Mouse (Mus musculus): ENCODE measurements at regions not wholly inside any gene's neighbourhood (a gene's known extent, or its start where the extent isn't known, plus 50 kb on each side); places are given as distances from the start of the nearest gene placed in this dataset.

- ATAC-seq (replicated peaks; ENCODE audit: poor library complexity): 0 out of 2 replicates have a peak, but pooled peaks have one; percentile 37
Observed at GRCm38 (mm10) chr2:137977767-137978166, 278.6 kb upstream of the Btbd3 start.

- ATAC-seq (replicated peaks; ENCODE audit: poor library complexity): no peak
Observed at GRCm38 (mm10) chr2:137974651-137975050, 281.7 kb upstream of the Btbd3 start.

- ATAC-seq (replicated peaks; ENCODE audit: poor library complexity): no peak
Observed at GRCm38 (mm10) chr2:137969156-137969555, 287.2 kb upstream of the Btbd3 start.

DNA sequence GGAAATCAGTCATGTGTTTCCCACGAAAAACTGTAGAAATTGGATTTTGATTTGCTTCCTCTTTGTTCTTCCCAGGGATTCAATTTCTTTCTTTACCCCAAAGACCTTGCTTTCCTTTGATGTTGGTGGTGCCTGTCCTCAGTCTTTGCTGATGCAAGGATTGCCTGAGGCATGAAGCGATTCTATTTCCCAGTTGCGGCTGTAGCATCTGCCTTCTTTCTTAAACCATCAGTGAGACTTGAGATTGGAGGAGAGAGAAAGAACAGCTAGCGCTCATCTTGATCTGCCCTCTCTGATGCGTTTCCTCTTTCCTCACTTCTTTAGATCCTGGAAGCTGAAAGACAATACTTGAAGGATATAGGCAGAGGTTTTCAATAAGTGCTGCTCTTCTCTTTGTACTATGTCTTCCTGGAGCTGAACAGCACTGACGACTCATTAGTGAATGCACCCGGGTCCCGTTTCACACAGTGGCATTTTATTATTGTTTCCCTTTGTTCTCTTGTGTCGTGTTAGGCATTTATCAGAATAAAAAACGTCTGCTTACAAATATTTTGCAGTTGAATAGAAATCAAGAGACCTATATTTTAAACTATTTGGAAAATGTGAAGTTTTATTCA, 289.8 kb upstream of the Btbd3 start:
- no peak for ATAC-seq (replicated peaks; ENCODE audit: poor library complexity)

- no peak for ATAC-seq (replicated peaks; ENCODE audit: poor library complexity)
Observed at GRCm38 (mm10) chr2:137954830-137955229, 301.5 kb upstream of the Btbd3 start.

- ATAC-seq (replicated peaks; ENCODE audit: poor library complexity): no peak
Observed at GRCm38 (mm10) chr2:137953144-137953543, 303.2 kb upstream of the Btbd3 start.

DNA sequence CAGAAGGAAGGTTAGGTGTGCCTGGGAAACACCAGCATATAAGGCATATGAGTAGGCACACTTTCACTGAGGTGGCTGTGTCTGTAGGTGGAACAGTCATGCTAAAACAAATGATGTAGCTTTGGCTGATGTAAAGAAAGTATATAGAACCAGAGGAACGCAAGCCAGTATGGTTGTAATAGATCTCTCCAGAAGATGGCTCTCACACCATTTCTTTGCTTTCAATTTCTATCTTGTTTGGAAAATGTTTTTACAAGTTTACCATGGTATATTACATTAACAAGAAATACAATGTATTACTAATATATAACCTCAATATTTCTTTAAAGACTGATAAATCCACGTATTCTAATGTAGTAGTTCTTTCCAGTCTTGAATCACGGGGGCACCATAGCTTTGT, 304.4 kb upstream of the Btbd3 start:
- no peak for ATAC-seq (replicated peaks; ENCODE audit: poor library complexity)

- peak; percentile 58 for ATAC-seq (replicated peaks; ENCODE audit: poor library complexity)
Observed at GRCm38 (mm10) chr2:137950931-137951330, 305.4 kb upstream of the Btbd3 start.

- ATAC-seq (replicated peaks; ENCODE audit: poor library complexity): peak; percentile 95
Observed at GRCm38 (mm10) chr2:137942753-137943152, 313.6 kb upstream of the Btbd3 start.

- ATAC-seq (replicated peaks; ENCODE audit: poor library complexity): no peak
Observed at GRCm38 (mm10) chr2:137939591-137939990, 316.8 kb upstream of the Btbd3 start.

DNA sequence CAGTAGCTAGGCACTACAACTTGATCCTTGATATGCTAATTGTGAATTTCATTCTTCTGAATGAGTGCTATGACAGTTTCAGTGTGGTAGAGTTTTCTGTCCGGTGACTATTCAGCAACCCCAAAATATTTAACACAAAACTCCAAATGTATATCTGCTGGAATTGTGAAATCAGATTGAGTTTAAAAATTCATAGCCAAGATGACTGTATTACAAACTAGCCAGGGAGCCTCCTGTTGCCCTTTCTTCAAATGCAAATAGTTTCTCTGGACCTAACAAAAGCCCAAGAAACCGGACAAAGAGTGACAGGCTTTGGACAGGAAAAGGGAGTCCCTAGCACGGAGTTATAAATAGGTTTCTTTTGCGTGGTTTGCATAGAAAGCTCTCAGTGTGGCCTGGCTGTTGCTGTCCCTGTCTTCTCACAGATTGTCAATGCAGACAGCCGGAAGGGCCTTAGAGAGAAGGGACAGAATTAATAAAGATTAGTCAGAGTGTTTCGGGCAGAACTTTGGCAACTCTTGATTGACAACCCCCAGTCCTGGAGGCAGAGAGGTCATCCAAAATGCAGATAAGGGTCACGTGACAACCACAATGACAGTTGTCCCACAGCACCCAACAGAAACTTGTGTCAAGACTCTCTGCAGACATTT, 317.4 kb upstream of the Btbd3 start:
- ATAC-seq (replicated peaks; ENCODE audit: poor library complexity): no peak

DNA sequence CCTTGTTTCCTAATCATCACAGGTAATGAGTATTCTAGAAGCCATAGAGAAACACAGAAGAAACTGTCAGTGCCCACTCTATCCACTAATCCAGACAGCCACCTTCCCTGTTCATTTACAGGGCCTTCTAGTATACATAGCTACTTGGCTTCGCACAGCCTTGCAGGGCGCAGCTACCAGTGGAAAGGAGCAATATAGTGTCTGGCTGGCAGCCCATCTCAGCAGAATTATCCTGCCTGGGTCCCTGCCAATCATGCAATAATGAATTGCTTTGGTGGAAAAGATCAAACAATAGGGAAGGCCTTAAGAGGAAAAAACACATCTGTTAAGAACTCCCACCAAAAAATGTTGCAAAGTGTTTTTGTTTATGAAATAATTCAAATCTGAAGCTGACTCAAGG, 319.8 kb upstream of the Btbd3 start:
- no peak for ATAC-seq (replicated peaks; ENCODE audit: poor library complexity)

GRCm38 (mm10) chr2:137932931-137933330, 323.4 kb upstream of the Btbd3 start:
- ATAC-seq (replicated peaks; ENCODE audit: poor library complexity): no peak

DNA sequence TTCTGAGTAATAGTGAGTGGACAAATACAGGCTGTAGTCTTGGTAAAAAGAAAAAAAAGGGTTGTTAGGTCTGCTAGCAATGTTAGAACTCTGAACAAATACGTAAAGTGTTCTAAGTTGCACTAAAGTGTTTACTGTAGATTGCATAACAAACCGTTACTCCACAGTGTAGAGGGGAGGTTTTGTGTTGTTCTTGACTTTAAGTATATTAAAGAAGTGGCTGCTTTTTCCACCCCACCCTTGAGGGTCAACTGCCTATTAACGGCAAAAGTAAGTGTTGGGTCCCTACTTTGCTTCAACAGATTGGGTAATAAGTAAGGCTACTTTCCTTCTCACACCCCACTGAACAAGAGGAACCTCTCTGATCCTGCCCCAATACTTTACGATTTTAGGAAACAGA, 323.9 kb upstream of the Btbd3 start:
- ATAC-seq (replicated peaks; ENCODE audit: poor library complexity): no peak

- ATAC-seq (replicated peaks; ENCODE audit: poor library complexity): no peak
Observed at GRCm38 (mm10) chr2:137925488-137925887, 330.9 kb upstream of the Btbd3 start.

DNA sequence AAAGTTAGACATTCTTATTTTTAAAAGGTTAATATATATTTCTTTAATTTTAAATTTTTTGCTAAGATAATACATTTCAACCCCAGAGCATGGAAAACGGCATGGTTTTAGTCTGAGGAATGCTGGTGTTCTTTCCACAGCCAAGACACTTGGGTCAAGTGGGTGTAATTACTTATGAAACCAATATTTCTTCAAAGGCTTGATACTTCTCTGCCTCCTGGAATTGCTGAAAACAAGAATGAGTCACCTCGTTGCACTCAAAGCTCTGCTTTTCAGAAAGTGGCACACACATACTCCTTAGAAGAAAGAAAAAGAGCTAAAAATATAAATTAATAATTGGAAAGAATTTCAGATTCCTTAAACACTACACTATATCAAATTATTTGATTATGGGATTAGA, 331.8 kb upstream of the Btbd3 start:
- ATAC-seq (replicated peaks; ENCODE audit: poor library complexity): no peak

DNA sequence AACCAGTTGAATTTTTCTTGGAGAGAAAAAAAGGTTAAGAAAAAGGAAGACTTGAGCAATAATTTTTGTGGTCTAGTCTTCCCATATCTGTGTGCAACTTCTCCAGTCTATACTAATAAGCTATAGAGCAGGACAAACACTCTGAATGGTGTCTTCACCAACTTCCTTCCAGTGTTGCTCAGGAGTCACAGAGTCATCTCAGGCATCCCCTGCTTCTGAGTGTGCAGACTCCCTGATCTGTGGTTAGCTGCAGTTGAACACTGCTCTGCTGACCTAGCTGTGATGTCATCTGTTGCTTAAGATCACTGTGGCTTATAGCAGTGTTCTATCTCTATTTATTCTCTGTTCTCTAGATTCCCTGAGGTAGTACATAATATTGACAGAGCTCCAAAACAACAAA, 357.9 kb upstream of the Btbd3 start:
- peak; percentile 86 for ATAC-seq (replicated peaks; ENCODE audit: poor library complexity)

GRCm38 (mm10) chr2:137880211-137881031, 375.9 kb upstream of the Btbd3 start:
- ATAC-seq (replicated peaks; ENCODE audit: poor library complexity): no peak

DNA sequence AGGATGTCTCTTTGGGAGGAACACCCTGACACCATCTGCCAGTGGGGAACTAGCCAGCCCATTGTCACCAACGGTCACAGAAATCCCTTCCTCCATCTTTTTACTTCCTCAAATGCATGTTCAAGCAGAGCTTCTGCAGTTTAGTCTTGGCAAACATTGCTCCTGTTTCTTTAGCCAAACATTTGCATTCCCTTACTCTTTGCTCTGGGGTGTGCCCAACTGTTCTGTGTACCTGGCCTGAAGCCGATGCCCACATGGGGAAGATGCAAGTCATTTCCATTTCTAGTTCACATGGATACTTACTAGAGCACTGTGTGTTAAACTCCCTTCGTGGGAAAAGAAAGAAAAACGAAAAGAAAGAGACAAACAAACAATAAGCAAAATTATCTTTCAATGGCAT, 386.7 kb upstream of the Btbd3 start:
- 0 out of 2 replicates have a peak, but pooled peaks have one; percentile 29 for ATAC-seq (replicated peaks; ENCODE audit: poor library complexity)

GRCm38 (mm10) chr2:137854494-137854893, 401.9 kb upstream of the Btbd3 start:
- no peak for ATAC-seq (replicated peaks; ENCODE audit: poor library complexity)

- ATAC-seq (replicated peaks; ENCODE audit: poor library complexity): no peak
Observed at GRCm38 (mm10) chr2:137853399-137854259, 402.7 kb upstream of the Btbd3 start.
